Mouse (Mus musculus) left cerebral cortex, postnatal 4 days (tissue): ENCODE measurements at regions not wholly inside any gene's neighbourhood (a gene's known extent, or its start where the extent isn't known, plus 50 kb on each side); places are given as distances from the start of the nearest gene placed in this dataset.

Experiments
- DNase-seq: peaks from one replicate; pipeline ENCODE4 v3.0.0-alpha.2; 2022
- intact Hi-C: fragments of 180-260 bp; cut with DNase I; formaldehyde crosslinking; loops from one replicate; pipeline ENCODE4 v1.15.1; 2025

DNA sequence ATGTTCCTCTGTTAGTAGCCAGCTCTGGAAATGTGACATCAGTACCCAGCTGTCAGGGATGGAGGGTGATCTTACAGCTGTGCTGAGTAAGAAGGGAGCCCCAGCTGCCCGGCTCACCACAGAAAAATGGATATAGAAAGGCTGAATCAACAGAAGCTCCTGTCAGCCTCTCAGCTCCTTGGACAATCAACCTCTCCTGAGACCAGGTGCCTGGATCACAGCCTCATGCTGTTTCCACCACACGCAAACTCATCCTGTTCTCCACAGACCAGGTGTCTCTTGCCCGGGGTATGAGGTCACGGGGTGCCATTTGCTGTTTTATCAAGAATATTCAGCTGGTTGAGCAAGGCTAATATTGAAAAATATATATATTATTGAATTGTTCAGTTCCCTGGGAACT, 275.3 kb downstream of the Cd47 start:
- intact Hi-C loops, result no loop called here
- no peak for DNase-seq

DNA sequence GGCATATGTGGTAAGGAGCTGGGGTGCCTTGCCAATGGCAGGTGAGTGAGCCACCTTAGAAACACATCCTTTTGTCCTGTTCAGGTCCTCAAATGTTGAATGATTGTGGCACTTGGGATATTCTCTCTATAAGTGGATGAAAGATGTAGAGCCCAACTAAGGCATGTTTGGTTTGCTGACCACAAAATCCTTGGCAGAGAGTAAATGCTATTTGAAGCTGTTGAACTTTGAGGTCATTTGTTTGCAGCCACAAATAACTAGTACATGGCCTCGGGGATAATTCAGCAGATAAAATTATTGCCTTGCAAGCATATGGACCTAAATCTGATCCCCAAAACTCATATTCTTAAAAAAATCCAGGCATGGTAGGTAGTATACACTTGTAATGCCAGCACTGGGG, 281.2 kb downstream of the Cd47 start:
- intact Hi-C loops, result no loop called here
- DNase-seq, result no peak

DNA sequence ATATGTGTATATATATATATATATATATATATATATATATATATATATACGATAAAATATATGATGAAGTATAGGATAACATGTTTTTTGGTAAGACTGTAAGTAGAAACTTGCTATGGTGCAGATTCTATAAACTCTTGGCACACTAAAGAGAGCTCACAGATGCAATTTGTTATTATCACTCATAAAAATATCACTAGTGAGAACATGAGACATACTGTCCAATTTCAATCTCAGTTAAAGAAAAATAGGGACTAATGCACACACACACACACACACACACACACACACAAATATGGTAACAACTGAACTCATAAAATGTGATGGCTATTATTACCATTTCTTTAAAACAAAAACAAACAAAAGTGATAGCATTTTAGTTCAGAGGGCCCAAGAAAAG, 292.0 kb downstream of the Cd47 start:
- DNase-seq, result no peak
- intact Hi-C loops, result no loop called here

DNA sequence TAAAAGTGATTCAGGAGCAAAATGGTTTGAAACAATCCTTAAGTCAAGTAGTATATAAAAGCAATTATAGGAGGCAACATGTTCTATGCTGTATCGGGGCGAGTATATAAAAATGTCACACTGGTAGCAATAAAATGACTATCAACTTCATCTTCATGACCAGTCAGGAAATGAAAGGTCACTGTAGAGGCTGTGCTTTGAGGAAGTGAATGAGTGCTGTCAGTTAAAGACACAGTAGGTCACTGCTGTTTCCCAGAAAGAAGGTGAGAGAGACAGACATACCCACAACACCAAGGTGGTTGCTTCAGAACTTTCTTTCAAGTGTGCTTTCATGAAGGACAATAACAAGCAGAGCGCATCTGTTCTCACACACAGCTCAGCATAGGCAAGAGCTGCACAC, 292.4 kb downstream of the Cd47 start:
- DNase-seq, result no peak
- intact Hi-C loops, result no loop called here

DNA sequence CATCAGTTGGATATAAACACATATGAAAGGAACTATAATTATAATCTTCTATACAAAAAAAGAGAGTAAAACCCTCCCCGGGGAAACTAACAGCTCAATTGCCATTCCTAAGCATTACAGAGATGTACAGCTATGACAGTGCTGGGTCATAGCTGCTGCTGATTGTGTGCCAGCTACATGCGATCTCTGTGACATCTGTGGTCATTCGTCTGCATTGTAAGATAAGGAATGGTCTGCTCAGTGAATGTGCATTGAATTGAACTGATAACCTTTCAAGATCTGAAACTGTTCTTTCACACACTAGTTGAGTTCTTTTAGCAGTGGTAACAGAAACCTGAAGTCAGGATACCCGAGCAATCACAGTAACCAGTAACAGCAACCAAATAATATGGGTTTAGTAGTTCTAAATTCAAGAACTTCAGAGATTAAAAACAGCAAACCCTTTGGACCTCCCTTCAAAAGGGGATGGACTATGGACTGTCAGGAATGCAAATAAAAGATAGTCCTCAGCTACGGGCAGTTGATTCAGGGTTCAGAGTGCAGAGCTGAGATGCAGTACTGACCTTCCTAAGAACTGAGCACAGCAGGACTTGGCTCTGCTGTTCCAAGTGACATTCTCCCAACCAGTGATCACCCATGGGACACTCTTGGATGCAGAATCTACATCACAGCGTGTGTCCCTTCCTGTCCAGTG, 295.7 kb downstream of the Cd47 start:
- no peak for DNase-seq
- intact Hi-C loops, result no loop called here

DNA sequence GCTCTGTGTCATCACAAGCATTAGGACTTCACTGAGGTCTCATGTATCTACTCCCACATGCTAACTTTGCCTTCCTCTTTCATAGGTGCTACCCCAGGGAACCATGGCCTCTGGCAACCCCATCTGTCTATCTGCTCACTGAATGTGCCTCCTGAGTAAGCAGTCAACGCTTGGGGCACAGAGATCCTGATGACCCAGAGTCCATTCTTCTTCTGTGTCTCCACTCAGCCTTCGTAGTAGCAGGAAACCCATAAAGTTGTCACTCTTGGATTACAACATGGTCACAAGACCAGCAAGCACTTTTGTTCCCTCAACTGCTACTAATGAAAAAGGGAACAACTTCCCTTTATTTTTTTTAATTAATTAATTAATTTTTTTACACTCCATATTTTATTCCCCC, 296.2 kb downstream of the Cd47 start:
- DNase-seq, result no peak
- intact Hi-C loops, result no loop called here

DNA sequence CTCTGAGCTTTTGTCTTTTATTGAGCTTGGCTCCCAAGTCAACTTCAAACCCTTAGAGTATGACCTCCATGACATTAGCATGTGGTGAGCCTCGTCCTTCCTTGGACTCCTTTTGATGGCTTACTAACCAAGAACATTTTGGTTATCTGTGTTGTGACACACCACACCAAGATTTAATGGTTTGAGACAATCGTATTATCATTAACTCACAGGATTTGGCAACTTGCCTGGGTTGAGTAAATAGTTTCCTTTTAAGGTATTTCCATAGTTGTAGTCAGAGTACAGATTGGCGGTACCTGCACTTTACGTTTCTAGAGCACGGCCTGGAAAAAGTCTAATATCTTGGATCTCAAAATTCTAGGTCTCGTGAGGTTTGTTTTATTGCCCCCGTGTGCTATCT, 303.0 kb downstream of the Cd47 start:
- intact Hi-C loops, result no loop called here
- no peak for DNase-seq

DNA sequence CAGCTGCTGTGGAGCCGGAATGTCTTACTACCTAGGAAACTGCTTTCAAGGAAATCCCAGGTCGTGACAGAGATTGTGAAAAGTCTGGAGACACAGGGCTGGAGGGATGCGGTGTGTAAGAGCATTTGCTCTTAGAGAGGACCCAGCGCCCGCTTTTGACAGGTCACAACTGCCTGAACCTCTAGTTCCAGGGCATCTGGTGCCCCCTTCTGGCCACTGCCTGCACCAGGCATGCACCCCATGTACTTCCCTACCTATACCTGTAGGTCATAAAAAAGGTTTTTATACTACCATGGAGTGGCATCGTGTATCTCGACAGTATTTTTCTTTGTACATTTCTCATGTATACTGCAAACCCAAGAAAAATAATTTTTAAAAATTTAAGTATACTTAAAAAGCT, 314.0 kb downstream of the Bbx start:
- intact Hi-C loops, result no loop called here
- peak; percentile 3 for DNase-seq

DNA sequence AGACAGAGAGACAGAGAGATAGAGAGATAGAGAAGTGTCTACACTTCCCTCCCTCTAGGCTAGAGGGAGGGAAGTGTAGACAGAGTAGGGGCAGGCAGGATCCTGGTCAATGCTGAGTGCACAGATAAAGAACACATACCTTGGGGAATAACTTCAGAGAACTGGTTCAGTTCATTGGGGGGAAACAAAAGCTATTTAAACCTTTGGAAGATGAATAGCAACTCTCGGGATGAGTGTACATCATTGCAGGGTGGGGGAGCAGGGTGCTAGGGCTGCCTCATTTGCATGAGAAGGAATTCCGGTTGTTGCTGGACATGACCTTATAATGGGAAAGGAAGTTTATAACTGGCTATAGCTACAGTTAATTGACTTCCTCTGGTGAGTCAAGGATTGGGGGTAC, 309.7 kb downstream of the Bbx start:
- intact Hi-C loops, result no loop called here

DNA sequence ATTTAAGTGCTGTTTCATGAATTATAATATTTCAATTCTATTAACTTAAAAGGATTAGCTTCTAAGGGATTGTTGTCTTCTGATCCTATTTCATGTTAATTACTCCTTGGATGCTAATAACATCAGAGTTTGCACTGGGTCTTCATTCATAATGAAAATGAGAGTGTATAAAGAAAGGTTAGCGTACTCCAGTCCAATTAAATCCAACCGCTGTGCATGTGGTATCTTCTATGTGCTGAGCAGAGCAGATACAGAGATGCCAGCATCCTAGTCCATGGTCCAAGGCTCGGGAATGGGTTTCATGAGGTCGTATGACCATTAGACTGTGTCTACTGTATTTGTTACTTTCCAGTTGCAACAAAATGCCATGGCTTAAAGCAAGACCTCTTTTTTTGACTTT, 307.5 kb downstream of the Bbx start:
- intact Hi-C loops, result no loop called here
- no peak for DNase-seq

More for the DNA sequence above, 309.7 kb downstream of the Bbx start:
- DNase-seq, result no peak

DNA sequence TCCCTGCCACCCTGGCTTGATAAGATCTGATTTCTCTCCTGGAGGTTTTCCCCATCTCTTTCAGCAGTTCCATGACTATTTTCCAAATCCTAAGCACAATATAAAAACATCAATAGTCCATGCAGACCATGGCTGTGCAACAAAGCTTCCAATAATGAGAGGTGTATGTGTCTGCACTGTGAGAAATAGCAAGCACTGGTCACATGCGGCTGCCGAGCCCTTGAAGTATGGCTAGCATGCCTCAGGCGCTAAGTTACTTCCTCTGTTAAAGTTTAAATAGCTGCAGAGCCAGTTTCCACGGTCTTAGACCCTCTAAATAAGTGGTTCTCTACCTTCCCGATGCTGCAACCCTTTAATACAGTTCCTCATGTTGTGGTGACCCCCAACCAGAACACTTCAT, 306.6 kb downstream of the Bbx start:
- intact Hi-C loops, result no loop called here
- DNase-seq, result no peak

DNA sequence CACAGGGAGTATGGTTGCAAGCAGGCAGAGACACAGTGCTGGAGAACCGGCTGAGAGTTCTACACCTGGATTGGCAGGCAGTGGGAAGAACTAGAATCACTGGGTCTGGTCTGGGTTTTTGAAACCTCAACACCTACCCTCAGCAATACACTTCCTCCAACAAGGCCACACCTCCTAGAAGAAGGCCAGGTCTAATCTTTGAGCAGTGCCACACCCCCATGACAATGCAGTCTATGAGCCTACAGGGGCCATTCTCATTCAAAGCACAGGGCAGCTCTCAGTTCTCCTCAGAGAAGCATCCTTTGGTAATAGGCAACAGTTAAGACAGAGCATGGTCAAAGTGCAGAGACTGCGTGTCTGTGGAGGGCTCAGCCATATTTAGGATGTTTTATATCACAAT, 300.8 kb downstream of the Bbx start:
- DNase-seq, result no peak
- intact Hi-C loops, result no loop called here
